Mouse (Mus musculus): ENCODE measurements around the gene Pde10a. TPM values are rescaled to one million over a fixed set of nuclear protein-coding genes. Genes with fewer than 3 reads are reported as not detected.

Gene Pde10a
- total and polyA plus RNA-seq, 2 experiments from 2014 or later, result 1.5 to 3.0 TPM

- DNase-seq (ENCODE audit: low spot score) (no peak), ATAC-seq (ENCODE audit: insufficient read depth, low read depth) (no peak)
- H3K9me3 ChIP-seq (replicated peaks; ENCODE audit: control insufficient read depth, low read length), result no peaks in the 10 kb centered on the region
- H3K36me3 ChIP-seq (replicated peaks; ENCODE audit: control insufficient read depth, insufficient read depth, low read length), result no peaks in the 10 kb centered on the region
- no peak overlapping the region for H3K27ac ChIP-seq (ENCODE audit: low read depth)
- H3K27me3 ChIP-seq (ENCODE audit: control insufficient read depth, insufficient read depth, low read length), result no peaks in the 10 kb centered on the region
- no peak for TF ChIP-seq CTCF (IDR thresholded peaks at IDR 0.05; ENCODE audit: low read depth)
- no peak for TF ChIP-seq EP300 (IDR thresholded peaks at IDR 0.05; ENCODE audit: low read depth)
- 73% methylated on average over 3 of the region's 3 CpGs for WGBS
- H3K9ac ChIP-seq (replicated peaks; ENCODE audit: low read depth, low read length), result no peak overlapping the region
- no peak overlapping the region for H3K4me2 ChIP-seq (ENCODE audit: low read depth, low read length)
- no peak overlapping the region for H3K4me3 ChIP-seq (ENCODE audit: low read depth, low read length)
- H3K4me1 ChIP-seq (ENCODE audit: control insufficient read depth, insufficient read depth), result peaks cover 11% of the 10 kb centered on the region; the same call in 1 of the 2 replicates
Observed at GRCm38 (mm10) chr17:8553601-8554000, 28.4 kb downstream of the Pde10a start.

GRCm38 (mm10) chr17:8554219-8554618 lies 29.0 kb downstream of the Pde10a start:
- TF ChIP-seq CTCF (IDR thresholded peaks at IDR 0.05; ENCODE audit: low read depth), result no peak
- no peak for TF ChIP-seq EP300 (IDR thresholded peaks at IDR 0.05; ENCODE audit: low read depth)
- WGBS, result 87% methylated on average over 6 of the region's 6 CpGs
- Histone ChIP-seq H3K4me1 (ENCODE audit: control insufficient read depth, insufficient read depth) (peaks cover 11% of the 10 kb centered on the region; the same call in 1 of the 2 replicates), H3K27me3 (ENCODE audit: control insufficient read depth, insufficient read depth, low read length) (no peaks in the 10 kb centered on the region), H3K9ac (replicated peaks; ENCODE audit: low read depth, low read length) (no peak overlapping the region), H3K4me2 (ENCODE audit: low read depth, low read length) (no peak overlapping the region), H3K36me3 (replicated peaks; ENCODE audit: control insufficient read depth, insufficient read depth, low read length) (no peaks in the 10 kb centered on the region), H3K4me3 (ENCODE audit: low read depth, low read length) (no peak overlapping the region), H3K9me3 (replicated peaks; ENCODE audit: control insufficient read depth, low read length) (no peaks in the 10 kb centered on the region), H3K27ac (ENCODE audit: low read depth) (no peak overlapping the region)
- ATAC-seq (ENCODE audit: insufficient read depth, low read depth), result no peak
- no peak for DNase-seq (ENCODE audit: low spot score)

- Histone ChIP-seq H3K27ac (ENCODE audit: low read depth) (no peak overlapping the region), H3K9me3 (replicated peaks; ENCODE audit: control insufficient read depth, low read length) (no peaks in the 10 kb centered on the region), H3K9ac (replicated peaks; ENCODE audit: low read depth, low read length) (no peak overlapping the region), H3K4me3 (ENCODE audit: low read depth, low read length) (no peak overlapping the region), H3K4me1 (ENCODE audit: control insufficient read depth, insufficient read depth) (peaks cover 11% of the 10 kb centered on the region; the same call in 1 of the 2 replicates), H3K36me3 (replicated peaks; ENCODE audit: control insufficient read depth, insufficient read depth, low read length) (no peaks in the 10 kb centered on the region), H3K4me2 (ENCODE audit: low read depth, low read length) (0 out of 2 replicates have a peak overlapping the region, but pooled peaks have one; percentile 19), H3K27me3 (ENCODE audit: control insufficient read depth, insufficient read depth, low read length) (no peaks in the 10 kb centered on the region)
- WGBS, result 51% methylated on average over 9 of the region's 9 CpGs
- ATAC-seq (ENCODE audit: insufficient read depth, low read depth) (no peak), DNase-seq (ENCODE audit: low spot score) (no peak)
- TF ChIP-seq EP300 (IDR thresholded peaks at IDR 0.05; ENCODE audit: low read depth) (no peak), CTCF (IDR thresholded peaks at IDR 0.05; ENCODE audit: low read depth) (no peak)
Observed at GRCm38 (mm10) chr17:8555785-8556184, 30.6 kb downstream of the Pde10a start.

- no peak overlapping the region for H3K4me3 ChIP-seq (ENCODE audit: low read depth, low read length)
- no peaks in the 10 kb centered on the region for H3K27me3 ChIP-seq (ENCODE audit: control insufficient read depth, insufficient read depth, low read length)
- ATAC-seq (ENCODE audit: insufficient read depth, low read depth) (peak; percentile 72), DNase-seq (ENCODE audit: low spot score) (peak; percentile 28)
- peaks cover 11% of the 10 kb centered on the region; the same call in 1 of the 2 replicates for H3K4me1 ChIP-seq (ENCODE audit: control insufficient read depth, insufficient read depth)
- no peak for TF ChIP-seq CTCF (IDR thresholded peaks at IDR 0.05; ENCODE audit: low read depth)
- TF ChIP-seq EP300 (IDR thresholded peaks at IDR 0.05; ENCODE audit: low read depth), result no peak
- H3K4me2 ChIP-seq (ENCODE audit: low read depth, low read length), result 0 out of 2 replicates have a peak overlapping the region, but pooled peaks have one; percentile 19
- H3K9me3 ChIP-seq (replicated peaks; ENCODE audit: control insufficient read depth, low read length), result no peaks in the 10 kb centered on the region
- no peak overlapping the region for H3K9ac ChIP-seq (replicated peaks; ENCODE audit: low read depth, low read length)
- no peak overlapping the region for H3K27ac ChIP-seq (ENCODE audit: low read depth)
- no peaks in the 10 kb centered on the region for H3K36me3 ChIP-seq (replicated peaks; ENCODE audit: control insufficient read depth, insufficient read depth, low read length)
- 27% methylated on average over 6 of the region's 6 CpGs for WGBS
Observed at GRCm38 (mm10) chr17:8556223-8556622, 31.1 kb downstream of the Pde10a start.

GRCm38 (mm10) chr17:8557926-8558325 lies 32.8 kb downstream of the Pde10a start:
- H3K36me3 ChIP-seq (replicated peaks; ENCODE audit: control insufficient read depth, insufficient read depth, low read length), result no peaks in the 10 kb centered on the region
- peaks cover 10% of the 10 kb centered on the region; the same call in 1 of the 2 replicates for H3K4me1 ChIP-seq (ENCODE audit: control insufficient read depth, insufficient read depth)
- H3K4me2 ChIP-seq (ENCODE audit: low read depth, low read length), result no peak overlapping the region
- H3K9ac ChIP-seq (replicated peaks; ENCODE audit: low read depth, low read length), result no peak overlapping the region
- no peaks in the 10 kb centered on the region for H3K9me3 ChIP-seq (replicated peaks; ENCODE audit: control insufficient read depth, low read length)
- ATAC-seq (ENCODE audit: insufficient read depth, low read depth), result no peak
- no peak for DNase-seq (ENCODE audit: low spot score)
- no peak for TF ChIP-seq EP300 (IDR thresholded peaks at IDR 0.05; ENCODE audit: low read depth)
- no peak for TF ChIP-seq CTCF (IDR thresholded peaks at IDR 0.05; ENCODE audit: low read depth)
- H3K4me3 ChIP-seq (ENCODE audit: low read depth, low read length), result no peak overlapping the region
- no peak overlapping the region for H3K27ac ChIP-seq (ENCODE audit: low read depth)
- H3K27me3 ChIP-seq (ENCODE audit: control insufficient read depth, insufficient read depth, low read length), result no peaks in the 10 kb centered on the region
- 71% methylated on average over 8 of the region's 8 CpGs for WGBS

Measured in heart, postnatal 0 days (tissue).